Mouse (Mus musculus) kidney, adult 2 months (tissue): Measurements from ENCODE around the gene Vsx1.

Experiments
- CTCF ChIP-seq: fragments of 200-500 bp; conservative IDR thresholded peaks from 2 replicates; pipeline ENCODE4 v1.5.1; 2011; ENCODE audit warnings: low read depth, mild to moderate bottlenecking, control low read depth, low read length, moderate library complexity, mixed read lengths; ENCODE audit not compliant: insufficient read depth, insufficient read length
- POLR2A ChIP-seq: fragments of 200-500 bp; IDR thresholded peaks from one replicate; pipeline ENCODE4 v1.6.1; 2011; ENCODE audit warnings: low read depth, low read length, control low read depth

GRCm38 (mm10) chr2:150643166-150643565 lies 46.0 kb downstream of the Vsx1 start:
- TF ChIP-seq CTCF (no peak), POLR2A (no peak)
